ENCODE assay signal across 19 mouse cellular contexts in genomic region chr5:147668637-147669344, GRCm38 (mm10). TPM values are rescaled to one million over a fixed set of nuclear protein-coding genes. Genes with fewer than 3 reads are reported as not detected.
DNase-seq lines count a peak whose midpoint lies in the region; TF ChIP-seq lines count a peak whose summit lies in the region.
"Had no signal": no experiment of that assay in that cellular context is flagged by ENCODE, and none has a peak within 500 bp of the region (broad histone marks: within the 10 kb centered on the region; RNA-seq: fewer than 3 reads in every experiment).

No protein-coding gene starts in this region.

- H3K27ac ChIP-seq in testis, adult 2 months (ENCODE audit: control insufficient read depth, insufficient read depth, low read depth, low read length) = no peak overlapping the region
- H3K27ac ChIP-seq: forebrain, embryonic 13.5 days; hindbrain, embryonic 13.5 days; intestine, embryonic 15.5 days; limb, embryonic 10.5 days; midbrain, embryonic 10.5 days; neural tube, embryonic 13.5 days had no signal

- H3K4me1 ChIP-seq in testis, adult 2 months (ENCODE audit: control insufficient read depth, insufficient read depth, low read length) = no peaks in the 10 kb centered on the region
- H3K4me1 ChIP-seq: forebrain, embryonic 13.5 days; hindbrain, embryonic 13.5 days; intestine, embryonic 15.5 days; limb, embryonic 10.5 days; midbrain, embryonic 10.5 days; neural tube, embryonic 13.5 days had no signal

- TF ChIP-seq POLR2A in testis, adult 2 months (IDR thresholded peaks at IDR 0.05; ENCODE audit: control insufficient read depth, low read depth, low read length) = no peak

- no peak overlapping the region for H3K4me3 ChIP-seq in testis, adult 2 months (ENCODE audit: control insufficient read depth, low read depth, low read length)
- H3K4me3 ChIP-seq: forebrain, embryonic 13.5 days; hindbrain, embryonic 13.5 days; intestine, embryonic 15.5 days; limb, embryonic 10.5 days; midbrain, embryonic 10.5 days; neural tube, embryonic 13.5 days had no signal

- TF ChIP-seq CTCF in testis, adult 2 months (IDR thresholded peaks at IDR 0.05; ENCODE audit: control insufficient read depth, insufficient read depth, insufficient replicate concordance, low read depth, low read length) = peak; percentile 39; the same call in 1 of the 2 replicates

- H3K36me3 ChIP-seq in testis, adult 2 months (ENCODE audit: control insufficient read depth, insufficient read depth, low read length) = no peaks in the 10 kb centered on the region
- H3K36me3 ChIP-seq: hindbrain, embryonic 13.5 days; intestine, embryonic 15.5 days; limb, embryonic 10.5 days; midbrain, embryonic 10.5 days; neural tube, embryonic 13.5 days had no signal

- no peaks in the 10 kb centered on the region for H3K27me3 ChIP-seq in testis, adult 2 months (ENCODE audit: control insufficient read depth, insufficient read depth, low read length)
- H3K27me3 ChIP-seq: forebrain, embryonic 13.5 days; hindbrain, embryonic 13.5 days; intestine, embryonic 15.5 days; neural tube, embryonic 13.5 days had no signal

- DNase-seq in adrenal gland, adult 2 months = peak; percentile 7
- no peak for DNase-seq in adrenal gland, postnatal 25 days
- DNase-seq in layer of hippocampus, adult 11-12 months (ENCODE audit: low spot score) = peak; percentile 24
- DNase-seq in layer of hippocampus, adult 8-10 months (ENCODE audit: low spot score in 2 of 2) = no peak
- DNase-seq in testis, postnatal 10 days (ENCODE audit: low spot score) = no peak
- DNase-seq in ovary, postnatal 10 days (ENCODE audit: low spot score) = no peak
- DNase-seq in right cerebral cortex, postnatal 4 days = no peak
- DNase-seq: cerebellum, postnatal 14 days; gastrocnemius, postnatal 10 days; heart, postnatal 10 days; kidney, postnatal 25 days; lung, postnatal 10 days had no signal

RNA-seq across cellular contexts. Expression of gene Flt1, which starts 57.0 kb away (rescaled TPM):
- 10 to 100 TPM; 52.1 to 76.3 TPM for total RNA-seq in adrenal gland, adult 2 months (2021)
- 7.7 and 8.9 TPM in 2 replicates for polyA plus RNA-seq in adrenal gland, adult 2 months (2012; rRNA removed)
- total RNA-seq in adrenal gland, postnatal 25 days (2021) = 39.6 and 43.0 TPM in 2 replicates
- 10 to 100 TPM; 31.9 to 39.7 (median 36.0) TPM for total RNA-seq in layer of hippocampus, adult 8-10 months (2022)
- 1.00 and 1.1 TPM in 2 replicates for polyA plus RNA-seq in testis, adult 2 months (2012; rRNA removed)

Comparison
In these comparisons a context has a peak if more than half of its experiments do, and no peak if none do; other contexts are left out.
1. DNase-seq: peak in adrenal gland, adult 2 months (single experiment) and layer of hippocampus, adult 11-12 months (single experiment); none in adrenal gland, postnatal 25 days (single experiment), layer of hippocampus, adult 8-10 months (0 of 2), testis, postnatal 10 days (single experiment), ovary, postnatal 10 days (single experiment) and right cerebral cortex, postnatal 4 days (single experiment).